Mouse (Mus musculus) embryonic fibroblast, embryonic 13.5 days (primary cell): ENCODE data around the gene Pknox1.

Experiments used
- CTCF ChIP-seq: IDR thresholded peaks from 2 replicates; pipeline ENCODE4 v1.5.1; 2011; ENCODE audit warnings: mild to moderate bottlenecking, control low read depth, low read length, moderate library complexity, borderline replicate concordance; ENCODE audit not compliant: insufficient read depth
- POLR2A ChIP-seq: IDR thresholded peaks from 2 replicates; pipeline ENCODE4 v1.6.1; 2011; ENCODE audit warnings: low read depth, mild to moderate bottlenecking, control low read depth, low read length, moderate library complexity

GRCm38 (mm10) chr17:31637866-31638570, 73.5 kb downstream of the Pknox1 start:
- TF ChIP-seq POLR2A (no peak), CTCF (no peak)
